Mouse (Mus musculus): ENCODE results near the gene B4galnt1.

Gene B4galnt1

DNA sequence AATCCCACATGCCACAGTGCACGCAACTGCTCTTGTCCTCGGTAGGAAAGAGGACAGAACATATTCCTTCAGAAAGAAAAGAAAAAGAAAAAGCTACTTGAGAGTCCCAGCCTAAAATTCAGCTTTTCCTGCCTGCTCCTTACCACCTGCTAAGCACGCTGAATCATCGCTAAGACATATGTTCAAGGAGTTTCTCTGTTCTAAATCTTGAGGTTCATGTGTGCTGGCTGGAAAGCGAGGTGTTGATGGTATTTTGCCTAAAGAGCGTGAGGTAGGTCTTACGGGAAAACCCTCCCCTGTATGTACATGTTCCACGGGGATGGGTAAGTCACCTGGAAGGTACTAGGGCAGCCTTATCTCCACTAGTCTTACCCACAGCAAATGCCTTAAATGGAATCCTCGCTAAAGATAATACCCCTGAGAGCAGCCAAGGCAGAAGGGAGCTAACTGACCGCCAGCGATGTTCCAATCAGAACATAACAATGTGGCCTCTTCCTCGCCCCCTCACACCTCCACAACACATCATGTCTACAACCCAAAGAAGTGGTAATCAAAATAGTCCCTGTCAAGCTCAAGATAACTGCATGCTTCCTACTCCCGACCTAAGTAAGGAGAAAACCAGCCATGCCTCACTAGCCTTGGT, 45.0 kb downstream of the B4galnt1 start:
- DNase-seq (ENCODE audit: low spot score in 2 of 2) = peak in 1 of 2 experiments; percentile 76

GRCm38 (mm10) chr10:127210961-127211405, 46.0 kb downstream of the B4galnt1 start:
- DNase-seq (ENCODE audit: low spot score in 2 of 2) = no peak

- peak; percentile 80 to 92 for DNase-seq (ENCODE audit: low spot score in 2 of 2)
Observed at GRCm38 (mm10) chr10:127211414-127211854, 46.4 kb downstream of the B4galnt1 start, which contains the start of gene Pip4k2c. Gene Pip4k2c (minus strand): TSS chr10:127211585.

DNA sequence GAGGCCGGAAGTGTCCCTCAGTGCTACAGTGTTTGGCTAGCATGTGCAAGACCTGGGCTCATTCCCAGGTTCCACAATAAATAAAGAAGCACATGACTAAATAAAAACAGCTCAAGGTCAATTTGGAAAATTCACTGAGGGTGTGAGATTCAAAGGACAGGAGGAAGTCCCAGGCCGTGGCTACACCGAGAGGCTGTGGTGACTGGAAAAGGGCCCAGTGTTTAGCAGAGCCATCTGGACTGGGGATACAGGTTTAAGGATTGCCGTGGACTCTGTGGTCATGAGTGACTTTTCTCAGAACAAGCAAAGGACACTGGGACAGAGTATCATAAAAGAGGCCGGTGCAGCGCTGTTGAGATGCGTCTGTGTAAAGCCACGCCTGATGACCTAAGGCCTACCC, 48.2 kb downstream of the B4galnt1 start:
- DNase-seq (ENCODE audit: low spot score in 2 of 2) = no peak

- no peak for DNase-seq (ENCODE audit: low spot score in 2 of 2)
Observed at GRCm38 (mm10) chr10:127213704-127214421, 48.8 kb downstream of the B4galnt1 start.

- DNase-seq (ENCODE audit: low spot score in 2 of 2) = no peak
Observed at GRCm38 (mm10) chr10:127214422-127214803, 49.4 kb downstream of the B4galnt1 start.

- DNase-seq (ENCODE audit: low spot score in 2 of 2) = peak in 1 of 2 experiments; percentile 73
Observed at GRCm38 (mm10) chr10:127216456-127216855, 51.4 kb downstream of the B4galnt1 start.

DNA sequence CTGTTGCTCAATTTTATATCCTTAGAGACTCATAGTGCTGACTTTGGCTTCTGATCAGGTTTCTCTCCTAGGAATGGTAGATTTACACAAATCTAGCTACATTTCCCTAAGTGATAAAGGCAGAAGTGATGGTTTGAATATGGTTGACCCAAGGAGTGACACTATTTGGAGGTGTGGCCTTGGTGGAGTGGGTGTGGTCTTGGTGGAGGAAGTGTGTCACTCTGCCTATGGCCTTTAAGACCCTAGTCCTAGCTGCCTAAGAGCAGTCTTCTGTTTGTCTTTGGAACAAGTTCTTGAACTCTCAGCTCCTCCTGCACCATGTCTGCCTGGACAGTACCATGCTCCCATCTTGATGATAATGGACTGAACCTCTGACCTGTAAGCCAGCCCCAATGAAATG, 52.2 kb downstream of the B4galnt1 start:
- no peak for DNase-seq (ENCODE audit: low spot score in 2 of 2)

GRCm38 (mm10) chr10:127218339-127218738, 53.3 kb downstream of the B4galnt1 start:
- DNase-seq (ENCODE audit: low spot score in 2 of 2) = no peak

Data from left cerebral cortex, adult 9 months (tissue).